Mouse (Mus musculus) limb, embryonic 10.5 days (tissue): ENCODE measurements around the gene Syt11. TPM values are rescaled to one million over a fixed set of nuclear protein-coding genes. Genes with fewer than 3 reads are reported as not detected.
A peak's percentile ranks its signal among the peaks of the same experiment; 100 is the strongest.
"Not testable (repeated sequence)": the region's sequence is repeated elsewhere in the genome, so short reads cannot be mapped to it uniquely, and the experiment has no call there.

Source experiments
- DNase-seq: peaks from one replicate; pipeline ENCODE4 v3.0.0-alpha.2; 2017; ENCODE audit warnings: low spot score
- H3K27ac ChIP-seq: fragments of 300-500 bp; sonication (generic); 2 replicates; pipeline ENCODE4 v1.5.1; 2016; ENCODE audit warnings: mild to moderate bottlenecking
- H3K27me3 ChIP-seq: fragments of 300-500 bp; sonication (generic); 2 replicates; pipeline ENCODE4 v1.6.1; 2016; ENCODE audit warnings: low read depth, mild to moderate bottlenecking; ENCODE audit not compliant: poor library complexity, severe bottlenecking
- H3K36me3 ChIP-seq: fragments of 300-500 bp; sonication (generic); 2 replicates; pipeline ENCODE4 v1.6.1; 2016; ENCODE audit warnings: mild to moderate bottlenecking, moderate library complexity
- H3K4me1 ChIP-seq: fragments of 300-500 bp; sonication (generic); 2 replicates; pipeline ENCODE4 v1.6.1; 2016
- H3K4me3 ChIP-seq: fragments of 300-500 bp; sonication (generic); 2 replicates; pipeline ENCODE4 v1.5.1; 2016; ENCODE audit warnings: mild to moderate bottlenecking, moderate library complexity
- H3K9me3 ChIP-seq: fragments of 300-500 bp; sonication (generic); replicated peaks from 2 replicates; pipeline ENCODE4 v1.6.1; 2016; ENCODE audit warnings: mild to moderate bottlenecking
- WGBS: fragments of 180-500 bp; shearing (Covaris S2); methylation state at CpG from one replicate; pipeline ENCODE4 v1.1.7; 2016; 5-methylcytosine and 5-hydroxymethylcytosine counted together
- polyA plus RNA-seq: library from polyadenylated mRNA; unstranded; fragments of >200 nt; fragmentation: Nextera tagmentation; extraction: Ambion mirVana; gene quantifications from 2 replicates; pipeline ENCODE4 v1.2.1, GENCODE M21; 2016

Syt11 gene
- polyA plus RNA-seq, 1 experiment from 2014 or later, result 28.1 TPM

GRCm38 (mm10) chr3:88716399-88717197 is 58.4 kb downstream of the Syt11 start, which contains the start of gene Rit1:
Gene Rit1 (plus strand): TSS chr3:88716838.
- WGBS, result 3% methylated on average over 27 of the region's 27 CpGs
- Histone ChIP-seq H3K27ac (peak within 1 kb of the TSS; percentile 77), H3K36me3 (peaks cover 58% of the 10 kb centered on the region)

DNA sequence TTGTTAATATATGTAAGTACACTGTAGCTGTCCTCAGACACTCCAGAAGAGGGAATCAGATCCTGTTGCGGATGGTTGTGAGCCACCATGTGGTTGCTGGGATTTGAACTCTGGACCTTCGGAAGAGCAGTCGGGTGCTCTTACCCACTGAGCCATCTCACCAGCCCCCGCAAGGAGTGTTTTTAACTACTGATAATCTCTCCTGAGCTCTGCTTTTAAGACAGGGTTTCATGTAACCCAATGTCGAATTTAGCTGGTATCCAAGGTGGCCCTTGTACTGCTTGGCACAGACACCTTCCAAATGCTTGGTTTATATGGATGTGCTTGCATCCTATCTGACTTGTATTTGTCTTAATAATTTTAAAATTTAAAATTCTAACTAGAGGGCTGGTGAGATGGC is 59.2 kb downstream of the Syt11 start:
- H3K9me3 ChIP-seq, result not testable (repeated sequence)
- H3K36me3 ChIP-seq, result peaks cover 59% of the 10 kb centered on the region

More at GRCm38 (mm10) chr3:88716399-88717197, 58.4 kb downstream of the Syt11 start, which contains the start of gene Rit1:
- peak; percentile 92 for DNase-seq
- Histone ChIP-seq H3K9me3 (no peaks in the 10 kb centered on the region), H3K27me3 (no peaks in the 10 kb centered on the region), H3K4me3 (peak within 1 kb of the TSS; percentile 76), H3K4me1 (peaks cover 12% of the 10 kb centered on the region)

DNA sequence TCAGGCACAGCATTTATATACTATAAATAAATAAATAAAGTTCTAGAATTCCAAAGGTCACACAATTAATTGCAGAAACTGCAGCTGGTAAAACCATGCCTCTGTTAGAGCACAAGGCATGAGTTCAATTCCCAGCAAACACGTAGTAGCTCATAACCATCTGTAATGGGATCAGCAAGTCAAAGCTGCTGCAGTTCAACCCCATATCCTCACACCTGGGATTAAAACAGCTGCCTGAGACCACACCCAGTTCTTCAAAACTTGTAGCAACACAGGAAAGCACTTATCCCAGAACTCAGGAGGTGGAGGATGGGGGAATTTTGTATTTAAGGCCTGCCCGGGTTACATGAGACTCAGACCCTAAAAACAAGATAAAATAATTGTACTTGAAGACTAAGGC is 60.2 kb downstream of the Syt11 start:
- no peak overlapping the region for H3K4me3 ChIP-seq
- no peaks in the 10 kb centered on the region for H3K9me3 ChIP-seq
- H3K4me1 ChIP-seq, result peaks cover 12% of the 10 kb centered on the region
- no peak overlapping the region for H3K27ac ChIP-seq
- H3K27me3 ChIP-seq, result no peaks in the 10 kb centered on the region
- WGBS, result 72% methylated on average over 2 of the region's 2 CpGs
- peaks cover 60% of the 10 kb centered on the region for H3K36me3 ChIP-seq
- DNase-seq, result no peak

More for the DNA sequence above, 59.2 kb downstream of the Syt11 start:
- H3K27ac ChIP-seq, DNase-seq, H3K27me3 ChIP-seq, H3K4me3 ChIP-seq: not testable (repeated sequence)
- H3K4me1 ChIP-seq, result peaks cover 12% of the 10 kb centered on the region
- WGBS, result 92% methylated on average over 5 of the region's 5 CpGs

- H3K36me3 ChIP-seq, result peaks cover 62% of the 10 kb centered on the region
- H3K4me1 ChIP-seq, result peaks cover 12% of the 10 kb centered on the region
- H3K4me3 ChIP-seq, result no peak overlapping the region
- no peak overlapping the region for H3K27ac ChIP-seq
- H3K27me3 ChIP-seq, result no peaks in the 10 kb centered on the region
- 94% methylated on average over 4 of the region's 4 CpGs for WGBS
- no peaks in the 10 kb centered on the region for H3K9me3 ChIP-seq
- DNase-seq, result no peak
Measured at GRCm38 (mm10) chr3:88713709-88714108, 61.3 kb downstream of the Syt11 start.

- Histone ChIP-seq H3K9me3 (no peaks in the 10 kb centered on the region), H3K36me3 (peaks cover 99% of the 10 kb centered on the region), H3K27ac (no peak overlapping the region), H3K4me3 (no peak overlapping the region), H3K27me3 (no peaks in the 10 kb centered on the region), H3K4me1 (no peaks in the 10 kb centered on the region)
- DNase-seq, result no peak
- WGBS, result 89% methylated on average over 3 of the region's 3 CpGs
Measured at GRCm38 (mm10) chr3:88701222-88701621, 73.7 kb downstream of the Syt11 start.

- no peak for DNase-seq
- Histone ChIP-seq H3K4me3 (no peak overlapping the region), H3K9me3 (no peaks in the 10 kb centered on the region), H3K36me3 (peaks cover 99% of the 10 kb centered on the region), H3K27ac (no peak overlapping the region), H3K27me3 (no peaks in the 10 kb centered on the region), H3K4me1 (no peaks in the 10 kb centered on the region)
- WGBS, result 93% methylated on average over 3 of the region's 3 CpGs
Measured at GRCm38 (mm10) chr3:88700247-88700646, 74.7 kb downstream of the Syt11 start.

- H3K9me3 ChIP-seq, result no peaks in the 10 kb centered on the region
- peaks cover 99% of the 10 kb centered on the region for H3K36me3 ChIP-seq
- DNase-seq, result no peak
- no peaks in the 10 kb centered on the region for H3K27me3 ChIP-seq
- H3K27ac ChIP-seq, result no peak overlapping the region
- WGBS, result 93% methylated on average over 6 of the region's 6 CpGs
- no peak overlapping the region for H3K4me3 ChIP-seq
- no peaks in the 10 kb centered on the region for H3K4me1 ChIP-seq
Measured at GRCm38 (mm10) chr3:88698834-88699233, 76.1 kb downstream of the Syt11 start.

- Histone ChIP-seq H3K4me3 (no peak overlapping the region), H3K36me3 (peaks cover 99% of the 10 kb centered on the region), H3K9me3 (no peaks in the 10 kb centered on the region)
Measured at GRCm38 (mm10) chr3:88698051-88698450, 76.9 kb downstream of the Syt11 start.

GRCm38 (mm10) chr3:88695545-88695944 is 79.4 kb downstream of the Syt11 start:
- no peaks in the 10 kb centered on the region for H3K27me3 ChIP-seq
- peaks cover 98% of the 10 kb centered on the region for H3K36me3 ChIP-seq
- no peak overlapping the region for H3K4me3 ChIP-seq
- no peak for DNase-seq
- H3K27ac ChIP-seq, result no peak overlapping the region
- no peaks in the 10 kb centered on the region for H3K4me1 ChIP-seq
- no peaks in the 10 kb centered on the region for H3K9me3 ChIP-seq

More at GRCm38 (mm10) chr3:88698051-88698450, 76.9 kb downstream of the Syt11 start:
- Histone ChIP-seq H3K4me1 (no peaks in the 10 kb centered on the region), H3K27ac (no peak overlapping the region), H3K27me3 (no peaks in the 10 kb centered on the region)
- no peak for DNase-seq
- 94% methylated on average over 1 of the region's 1 CpGs for WGBS

Other genes with a start within 250 kb of the Syt11 start
- gene Mex3a, start 242.8 kb downstream of the Syt11 start, polyA plus RNA-seq, result 28.9 and 34.8 TPM in 2 replicates
- gene Rab25, start 226.9 kb downstream of the Syt11 start, polyA plus RNA-seq, result 1.7 and 3.7 TPM in 2 replicates
- 151 and 159 TPM in 2 replicates for gene Lamtor2, start 222.1 kb downstream of the Syt11 start, polyA plus RNA-seq
- 78.8 and 79.5 TPM in 2 replicates for gene Ubqln4, start 221.4 kb downstream of the Syt11 start, polyA plus RNA-seq
- gene Ssr2, start 199.3 kb downstream of the Syt11 start, polyA plus RNA-seq, result 199 and 202 TPM in 2 replicates
- gene Arhgef2, start 169.2 kb downstream of the Syt11 start, polyA plus RNA-seq, result 103 and 119 TPM in 2 replicates
- not detected in 2 replicates for gene Rxfp4, start 122.0 kb downstream of the Syt11 start, polyA plus RNA-seq
- 103 and 111 TPM in 2 replicates for gene Khdc4, start 89.4 kb downstream of the Syt11 start, polyA plus RNA-seq
- gene Rit1, start 58.3 kb downstream of the Syt11 start, polyA plus RNA-seq, result 26.8 and 28.4 TPM in 2 replicates
- gene Gon4l, start 60.1 kb upstream of the Syt11 start, polyA plus RNA-seq, result 17.6 and 18.5 TPM in 2 replicates
- 57.4 and 67.0 TPM in 2 replicates for gene Msto1, start 138.8 kb upstream of the Syt11 start, polyA plus RNA-seq
- gene Ash1l, start 175.5 kb upstream of the Syt11 start, polyA plus RNA-seq, result 13.4 and 17.3 TPM in 2 replicates
- gene Dap3, start 176.0 kb upstream of the Syt11 start, polyA plus RNA-seq, result 160 and 173 TPM in 2 replicates